In genomic region chr4:95290321-95290720, GRCm38 (mm10) we compare ENCODE assay signal across 16 mouse cellular contexts.
DNase-seq lines count a peak whose midpoint lies in the region; ATAC-seq lines count a peak whose summit lies in the region.
"Had no signal": no experiment of that assay in that cellular context is flagged by ENCODE, and none has a peak within 500 bp of the region (broad histone marks: within the 10 kb centered on the region; RNA-seq: fewer than 3 reads in every experiment).

No protein-coding gene starts in this region.

- H3K4me1 ChIP-seq in kidney, embryonic 15.5 days = peaks cover 11% of the 10 kb centered on the region
- H3K4me1 ChIP-seq: embryonic facial prominence, embryonic 12.5 days had no signal

- intact Hi-C loops in gastrocnemius, postnatal 36 days (cut with DNase I) = loop anchor here (5.0 kb wide), 4 partner anchors 187 to 582 kb away; partner anchors contain the start of gene Jun

- H3K27me3 ChIP-seq in kidney, embryonic 15.5 days = no peaks in the 10 kb centered on the region
- H3K27me3 ChIP-seq: embryonic facial prominence, embryonic 12.5 days; Patski had no signal

- 35% methylated on average over 4 of the region's 4 CpGs for WGBS in kidney, embryonic 15.5 days

- H3K9ac ChIP-seq in kidney, embryonic 15.5 days = no peak overlapping the region
- H3K9ac ChIP-seq: embryonic facial prominence, embryonic 12.5 days; hindbrain, embryonic 14.5 days had no signal

- H3K9me3 ChIP-seq in kidney, embryonic 15.5 days (replicated peaks) = no peaks in the 10 kb centered on the region
- H3K9me3 ChIP-seq: embryonic facial prominence, embryonic 12.5 days had no signal

- peak; percentile 59 for DNase-seq in gastrocnemius, adult 18-20 months (ENCODE audit: low spot score)
- DNase-seq in gastrocnemius, postnatal 10 days = no peak
- DNase-seq in kidney, postnatal 25 days = no peak
- DNase-seq in NIH3T3 (ENCODE audit: low read depth) = peak; percentile 34
- DNase-seq in gastrocnemius, postnatal 36 days = peak; percentile 13 to 21
- no peak for DNase-seq in spleen, postnatal 4 days (ENCODE audit: low spot score in 2 of 2)
- DNase-seq in layer of hippocampus, adult 9-10 months (ENCODE audit: low spot score) = no peak
- DNase-seq: cerebellum, adult 8-10 months; kidney, adult 8-10 months; thymus, postnatal 4 days had no signal

- no peak overlapping the region for H3K4me2 ChIP-seq in kidney, embryonic 15.5 days
- H3K4me2 ChIP-seq: embryonic facial prominence, embryonic 12.5 days; hindbrain, embryonic 14.5 days had no signal

- H3K36me3 ChIP-seq in kidney, embryonic 15.5 days = no peaks in the 10 kb centered on the region
- H3K36me3 ChIP-seq: embryonic facial prominence, embryonic 12.5 days had no signal

- H3K4me3 ChIP-seq in kidney, embryonic 15.5 days (replicated peaks) = no peak overlapping the region
- H3K4me3 ChIP-seq: embryonic facial prominence, embryonic 12.5 days; layer of hippocampus, adult 2 months had no signal

- no peak overlapping the region for H3K27ac ChIP-seq in kidney, embryonic 15.5 days
- H3K27ac ChIP-seq: embryonic facial prominence, embryonic 12.5 days; hindbrain, embryonic 14.5 days; layer of hippocampus, adult 2 months; macrophage had no signal

- 0 out of 2 replicates have a peak, but pooled peaks have one; percentile 22 for ATAC-seq in kidney, embryonic 15.5 days (replicated peaks; ENCODE audit: low FRiP score)
- ATAC-seq: Patski had no signal

Comparison
In these comparisons a context has a peak if more than half of its experiments do, and no peak if none do; other contexts are left out.
1. DNase-seq: peak in gastrocnemius, adult 18-20 months (single experiment), NIH3T3 (single experiment) and gastrocnemius, postnatal 36 days (2 of 2); none in gastrocnemius, postnatal 10 days (single experiment), kidney, postnatal 25 days (0 of 2), spleen, postnatal 4 days (0 of 2) and layer of hippocampus, adult 9-10 months (single experiment).